Mouse (Mus musculus): ENCODE data around the gene Snrnp35. TPM values are rescaled to one million over a fixed set of nuclear protein-coding genes. Genes with fewer than 3 reads are reported as not detected.
A peak's percentile ranks its signal among the peaks of the same experiment; 100 is the strongest.

The Snrnp35 gene
- polyA plus RNA-seq, 1 experiment from 2014 or later = 20.3 TPM

- POLR2A ChIA-PET = interaction anchor here (0.6 to 1.2 kb wide), 4 partner anchors 10 to 41 kb away, joined by 3 to 8 read pairs (median 4); no protein-coding TSS in a partner anchor
- ATAC-seq = no peak
- in situ Hi-C loops (cut with MboI; ENCODE audit: low pct_unique_long_range_greater_than_20kb) = loop anchor here (25.0 kb wide), 1 partner anchor 1363 kb away; the partner anchor contains the start of genes Rhof and Setd1b
- no peak for DNase-seq (ENCODE audit: low read depth, low spot score)
- CTCF ChIA-PET = interaction anchor here (1.1 to 1.5 kb wide), 2 partner anchors 38 to 64 kb away, joined by 3 to 7 read pairs; no protein-coding TSS in a partner anchor
- TF ChIP-seq CTCF (IDR thresholded peaks at IDR 0.05) = no peak
- no peaks in the 10 kb centered on the region for H3K27me3 ChIP-seq
Measured at GRCm38 (mm10) chr5:124500573-124500972, 17.6 kb downstream of the Snrnp35 start.

- CTCF ChIA-PET = interaction anchor here (1.1 kb wide), 1 partner anchor 37 kb away, joined by 7 read pairs; no protein-coding TSS in a partner anchor
- DNase-seq (ENCODE audit: low read depth, low spot score) = no peak
- in situ Hi-C loops (cut with MboI; ENCODE audit: low pct_unique_long_range_greater_than_20kb) = loop anchor here (25.0 kb wide), 1 partner anchor 1364 kb away; the partner anchor contains the start of genes Rhof and Setd1b
- POLR2A ChIA-PET = no interaction called here
- no peaks in the 10 kb centered on the region for H3K27me3 ChIP-seq
- TF ChIP-seq CTCF (IDR thresholded peaks at IDR 0.05) = no peak
- ATAC-seq = no peak
Measured at GRCm38 (mm10) chr5:124501541-124501940, 18.6 kb downstream of the Snrnp35 start.

- no peaks in the 10 kb centered on the region for H3K27me3 ChIP-seq
- CTCF ChIA-PET = interaction anchor here (1.1 kb wide), 1 partner anchor 35 kb away, joined by 3 read pairs; no protein-coding TSS in a partner anchor
- DNase-seq (ENCODE audit: low read depth, low spot score) (no peak), ATAC-seq (no peak)
- POLR2A ChIA-PET = no interaction called here
- no peak for TF ChIP-seq CTCF (IDR thresholded peaks at IDR 0.05)
- in situ Hi-C loops (cut with MboI; ENCODE audit: low pct_unique_long_range_greater_than_20kb) = loop anchor here (25.0 kb wide), 1 partner anchor 1366 kb away; the partner anchor contains the start of genes Rhof and Setd1b
Measured at GRCm38 (mm10) chr5:124503742-124504141, 20.8 kb downstream of the Snrnp35 start.

DNA sequence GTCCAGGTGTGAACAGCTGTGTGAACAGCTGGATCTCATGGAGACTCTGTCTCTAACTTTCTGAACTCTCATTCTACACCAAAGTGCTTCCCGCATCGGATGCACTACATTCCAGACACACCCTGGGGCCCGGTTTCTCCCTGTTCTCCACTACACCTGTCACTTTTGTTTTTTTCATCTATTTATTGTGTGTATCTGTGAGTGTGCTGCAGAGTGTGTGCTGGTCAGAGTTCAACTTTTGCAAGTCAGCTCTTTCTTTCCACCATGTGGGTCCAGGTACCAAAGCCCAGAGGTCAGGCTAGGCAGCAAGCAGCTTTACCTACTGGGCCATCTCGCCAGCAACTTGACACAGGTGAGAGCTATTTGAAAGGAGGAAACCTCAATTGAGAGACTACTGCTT, 22.3 kb downstream of the Snrnp35 start:
- no peak for TF ChIP-seq CTCF (IDR thresholded peaks at IDR 0.05)
- no peak for DNase-seq (ENCODE audit: low read depth, low spot score)
- CTCF ChIA-PET = interaction anchor here (1.2 to 1.7 kb wide), 3 partner anchors 17 to 33 kb away, joined by 3 to 4 read pairs (median 4); no protein-coding TSS in a partner anchor

DNA sequence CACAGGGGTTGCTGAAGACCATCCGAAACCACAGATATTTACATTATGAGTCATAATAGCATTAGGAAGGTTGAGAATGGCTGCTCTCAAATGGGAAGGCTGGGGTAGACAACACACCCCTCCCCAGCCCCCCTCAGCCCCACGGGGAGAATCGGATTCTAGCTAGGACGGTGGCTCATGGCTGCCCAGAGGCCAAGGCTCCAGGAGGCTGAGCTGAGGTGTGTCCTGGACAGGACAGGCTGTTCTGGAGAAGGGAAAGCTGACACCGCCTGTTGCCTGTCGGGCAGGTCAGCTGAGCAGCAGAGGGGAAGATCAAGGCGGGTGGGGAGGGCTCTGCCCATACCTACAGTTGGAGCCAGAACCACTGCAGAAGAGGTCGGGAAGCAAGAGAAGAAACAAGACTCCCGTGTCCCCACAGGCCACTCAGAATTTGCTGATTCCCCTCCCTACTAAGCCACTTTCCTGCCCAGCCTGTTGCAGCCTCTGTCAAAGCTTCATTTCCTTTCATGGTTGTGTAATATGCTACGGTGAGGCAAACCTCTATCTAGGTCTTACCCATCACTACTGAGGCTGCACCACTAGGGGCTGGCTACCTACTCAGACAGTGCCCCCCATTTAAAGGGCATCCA, 23.9 kb downstream of the Snrnp35 start:
- ATAC-seq (peak; percentile 59), DNase-seq (ENCODE audit: low read depth, low spot score) (peak; percentile 65)
- no peak for TF ChIP-seq CTCF (IDR thresholded peaks at IDR 0.05)
- in situ Hi-C loops (cut with MboI; ENCODE audit: low pct_unique_long_range_greater_than_20kb) = loop anchor here (25.0 kb wide), 1 partner anchor 1370 kb away; the partner anchor contains the start of genes Rhof and Setd1b
- POLR2A ChIA-PET = interaction anchor here (1.1 to 1.8 kb wide), 6 partner anchors 11 to 28 kb away, joined by 3 to 5 read pairs (median 4); partner anchors contain the start of gene Rilpl1
- CTCF ChIA-PET = interaction anchor here (1.1 to 2.2 kb wide), 6 partner anchors 14 to 74 kb away, joined by 3 to 6 read pairs (median 4); no protein-coding TSS in a partner anchor
- H3K27me3 ChIP-seq = no peaks in the 10 kb centered on the region

More for the DNA sequence above, 22.3 kb downstream of the Snrnp35 start:
- no peak for ATAC-seq
- POLR2A ChIA-PET = no interaction called here
- in situ Hi-C loops (cut with MboI; ENCODE audit: low pct_unique_long_range_greater_than_20kb) = loop anchor here (25.0 kb wide), 1 partner anchor 1368 kb away; the partner anchor contains the start of genes Rhof and Setd1b
- H3K27me3 ChIP-seq = no peaks in the 10 kb centered on the region

DNA sequence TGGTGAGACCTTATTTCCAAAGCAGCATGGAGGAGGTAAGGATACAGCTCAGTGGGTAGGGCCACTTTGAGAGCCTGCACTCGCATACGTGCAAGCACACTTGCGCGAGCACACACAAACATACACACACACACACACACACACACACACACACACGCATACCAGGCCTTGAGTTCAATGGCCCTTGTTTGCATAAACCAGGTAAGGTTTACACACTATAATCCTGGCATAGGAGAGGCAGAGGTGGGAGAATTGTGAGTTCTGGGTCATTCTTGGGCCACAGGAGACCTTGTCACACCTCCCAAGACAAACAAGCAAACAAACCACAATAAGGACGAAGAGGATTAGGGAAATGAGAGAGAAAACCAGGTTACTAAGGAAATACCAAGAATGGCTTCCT, 26.3 kb downstream of the Snrnp35 start:
- POLR2A ChIA-PET = no interaction called here
- no peaks in the 10 kb centered on the region for H3K27me3 ChIP-seq
- ATAC-seq (no peak), DNase-seq (ENCODE audit: low read depth, low spot score) (no peak)
- TF ChIP-seq CTCF (IDR thresholded peaks at IDR 0.05) = no peak
- CTCF ChIA-PET = interaction anchor here (2.8 kb wide), 1 partner anchor 15 kb away, joined by 13 read pairs; no protein-coding TSS in a partner anchor
- in situ Hi-C loops (cut with MboI; ENCODE audit: low pct_unique_long_range_greater_than_20kb) = loop anchor here (25.0 kb wide), 1 partner anchor 1372 kb away; the partner anchor contains the start of genes Rhof and Setd1b

DNA sequence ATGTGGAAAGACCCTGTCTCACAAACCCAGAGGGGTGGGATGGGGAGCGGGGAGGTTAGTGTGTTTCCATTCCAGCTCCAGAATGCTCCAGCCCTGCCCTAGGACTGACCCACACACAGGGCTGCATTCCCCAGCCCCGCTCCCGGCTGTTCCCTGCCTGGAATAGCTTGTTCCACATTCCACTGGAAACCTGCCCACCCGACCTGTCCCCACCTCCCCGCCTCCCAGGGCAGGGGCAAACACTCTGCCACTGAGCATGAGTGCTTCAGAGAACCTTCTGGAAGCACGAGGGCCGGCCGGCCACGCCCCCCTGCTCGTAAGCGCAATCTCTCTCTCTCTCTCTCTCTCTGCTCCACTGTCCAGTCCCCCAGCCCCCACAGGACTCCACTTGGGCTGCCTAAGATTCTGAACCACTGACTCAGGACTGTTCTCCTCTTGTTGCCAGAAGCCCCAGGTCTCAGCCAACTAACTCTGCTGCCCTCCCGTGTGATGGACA, 26.9 kb downstream of the Snrnp35 start:
- H3K27me3 ChIP-seq = no peaks in the 10 kb centered on the region
- DNase-seq (ENCODE audit: low read depth, low spot score) (peak; percentile 88), ATAC-seq (peak; percentile 68)
- in situ Hi-C loops (cut with MboI; ENCODE audit: low pct_unique_long_range_greater_than_20kb) = loop anchor here (25.0 kb wide), 1 partner anchor 1372 kb away; the partner anchor contains the start of genes Rhof and Setd1b
- no peak for TF ChIP-seq CTCF (IDR thresholded peaks at IDR 0.05)
- CTCF ChIA-PET = interaction anchor here (2.8 kb wide), 1 partner anchor 14 kb away, joined by 13 read pairs; no protein-coding TSS in a partner anchor
- POLR2A ChIA-PET = no interaction called here

GRCm38 (mm10) chr5:124510536-124511050, 27.7 kb downstream of the Snrnp35 start:
- DNase-seq (ENCODE audit: low read depth, low spot score) (no peak), ATAC-seq (no peak)
- in situ Hi-C loops (cut with MboI; ENCODE audit: low pct_unique_long_range_greater_than_20kb) = loop anchor here (25.0 kb wide), 1 partner anchor 1373 kb away; the partner anchor contains the start of genes Rhof and Setd1b
- no peak for TF ChIP-seq CTCF (IDR thresholded peaks at IDR 0.05)
- ChIA-PET CTCF (interaction anchor here (2.8 kb wide), 1 partner anchor 13 kb away, joined by 13 read pairs; no protein-coding TSS in a partner anchor), POLR2A (interaction anchor here (1.0 kb wide), 1 partner anchor 10 kb away, joined by 8 read pairs; no protein-coding TSS in a partner anchor)
- no peaks in the 10 kb centered on the region for H3K27me3 ChIP-seq

DNA sequence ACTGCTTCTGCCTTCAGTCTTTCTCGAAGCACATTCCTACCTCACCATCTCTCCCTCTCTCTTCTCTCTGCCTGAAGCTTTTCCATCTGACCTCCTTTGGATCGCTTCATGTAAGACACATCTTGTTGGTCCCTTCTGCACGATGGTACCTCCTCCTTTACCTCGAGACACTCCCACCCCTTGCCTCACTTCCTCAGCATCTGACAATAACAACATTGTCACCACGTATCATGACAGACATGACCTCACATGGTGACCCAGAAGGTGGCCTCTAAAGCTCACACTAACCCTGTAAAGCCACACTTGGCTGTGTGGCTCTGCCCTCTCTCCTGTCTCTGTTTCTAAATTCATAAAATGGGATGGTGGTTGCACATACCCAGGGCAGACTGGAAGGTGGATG, 32.9 kb downstream of the Snrnp35 start:
- ChIA-PET POLR2A (no interaction called here), CTCF (no interaction called here)
- in situ Hi-C loops (cut with MboI; ENCODE audit: low pct_unique_long_range_greater_than_20kb) = loop anchor here (25.0 kb wide), 1 partner anchor 1378 kb away; the partner anchor contains the start of genes Rhof and Setd1b
- DNase-seq (ENCODE audit: low read depth, low spot score) (no peak), ATAC-seq (no peak)
- H3K27me3 ChIP-seq = no peaks in the 10 kb centered on the region
- TF ChIP-seq CTCF (IDR thresholded peaks at IDR 0.05) = no peak

DNA sequence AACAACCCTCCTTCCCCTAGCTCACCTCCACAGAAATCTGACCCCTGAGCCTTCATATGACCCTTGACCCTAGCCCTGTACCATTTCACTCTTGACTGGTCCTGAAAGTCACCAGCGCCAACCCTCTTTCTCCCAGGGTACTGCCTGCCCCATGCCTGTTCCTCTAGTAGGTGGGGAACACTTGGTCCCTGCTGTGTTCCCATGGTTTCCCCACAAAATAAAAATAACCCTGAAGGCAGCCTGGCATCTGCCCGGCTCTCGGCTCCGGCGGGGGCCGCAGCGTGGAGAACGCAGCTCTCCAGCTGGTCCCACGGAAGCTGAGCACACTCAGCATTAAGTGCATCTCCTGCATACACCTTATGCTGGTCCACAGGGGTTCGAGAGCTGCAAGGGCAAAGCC, 35.7 kb downstream of the Snrnp35 start:
- CTCF ChIA-PET = interaction anchor here (1.6 to 1.8 kb wide), 2 partner anchors 8 to 27 kb away, joined by 4 to 6 read pairs; no protein-coding TSS in a partner anchor
- no peak for TF ChIP-seq CTCF (IDR thresholded peaks at IDR 0.05)

More for the DNA sequence above, 35.7 kb downstream of the Snrnp35 start:
- H3K27me3 ChIP-seq = no peaks in the 10 kb centered on the region
- no peak for DNase-seq (ENCODE audit: low read depth, low spot score)
- in situ Hi-C loops (cut with MboI; ENCODE audit: low pct_unique_long_range_greater_than_20kb) = loop anchor here (25.0 kb wide), 1 partner anchor 1381 kb away; the partner anchor contains the start of genes Rhof and Setd1b
- POLR2A ChIA-PET = no interaction called here
- no peak for ATAC-seq

All from Patski (cell line).